Mouse (Mus musculus) erythroblast, adult 5-6 weeks (primary cell): Measurements from ENCODE around the gene Pkd1l3. TPM values are rescaled to one million over a fixed set of nuclear protein-coding genes. Genes with fewer than 3 reads are reported as not detected.
A peak's percentile ranks its signal among the peaks of the same experiment; 100 is the strongest.

Source experiments
- ATAC-seq: replicated peaks from 2 replicates; pipeline ENCODE4 v1.8.0; 2016; ENCODE audit warnings: moderate number of reproducible peaks, mild to moderate bottlenecking, moderate TSS enrichment, inconsistent platforms; ENCODE audit not compliant: poor library complexity, low FRiP score, severe bottlenecking
- total RNA-seq, 2 experiments: library from RNA; stranded (forward) in 1 of 2; stranded (reverse) in 1 of 2; fragments of 150-400 nt in 1 of 2; fragments of 200-764, 138-1000 nt in 1 of 2; gene quantifications; 2 replicates each; pipeline versions ENCODE4 v1.2.3 to v1.2.4; 2015 to 2017; ENCODE audit warnings: low replicate concordance in 2 of 2

The Pkd1l3 gene
- total RNA-seq (2015; ENCODE audit: low replicate concordance) (0.38 TPM in 1 of 2 replicates, not detected in the other), total RNA-seq (2017; ENCODE audit: low replicate concordance) (not detected in 2 replicates)

GRCm38 (mm10) chr8:109614243-109615210, at the start of gene Pkd1l3:
Gene Pkd1l3, plus strand, starts transcription at chr8:109614517.
- ATAC-seq = peak; percentile 55; the same call in 1 of the 2 replicates

- ATAC-seq = no peak
Measured at GRCm38 (mm10) chr8:109564766-109565165, 49.6 kb upstream of the Pkd1l3 start.

- ATAC-seq = peak; percentile 95
Measured at GRCm38 (mm10) chr8:109565498-109566333, 48.6 kb upstream of the Pkd1l3 start, which contains the start of the genes Dhx38 and Txnl4b. Gene Dhx38, minus strand, starts transcription at chr8:109565861. Gene Txnl4b, plus strand, starts transcription at chr8:109565892.

- ATAC-seq = no peak
Measured at GRCm38 (mm10) chr8:109571139-109571538, 43.2 kb upstream of the Pkd1l3 start.

- no peak for ATAC-seq
Measured at GRCm38 (mm10) chr8:109576311-109576710, 38.0 kb upstream of the Pkd1l3 start.

- no peak for ATAC-seq
Measured at GRCm38 (mm10) chr8:109578900-109579301, 35.4 kb upstream of the Pkd1l3 start, which contains the start of gene Hp. Gene Hp, minus strand, starts transcription at chr8:109579172.

GRCm38 (mm10) chr8:109584293-109584692, 30.0 kb upstream of the Pkd1l3 start:
- ATAC-seq = no peak

GRCm38 (mm10) chr8:109584830-109585229, 29.5 kb upstream of the Pkd1l3 start:
- no peak for ATAC-seq

- ATAC-seq = no peak
Measured at GRCm38 (mm10) chr8:109585652-109586051, 28.7 kb upstream of the Pkd1l3 start.

GRCm38 (mm10) chr8:109586972-109587504, 27.3 kb upstream of the Pkd1l3 start:
- ATAC-seq = no peak

- ATAC-seq = no peak
Measured at GRCm38 (mm10) chr8:109590901-109591300, 23.4 kb upstream of the Pkd1l3 start.

GRCm38 (mm10) chr8:109591367-109591766, 22.9 kb upstream of the Pkd1l3 start:
- ATAC-seq = peak; percentile 74

- peak; percentile 64 for ATAC-seq
Measured at GRCm38 (mm10) chr8:109592164-109592563, 22.2 kb upstream of the Pkd1l3 start.

- ATAC-seq = 0 out of 2 replicates have a peak, but pooled peaks have one; percentile 30
Measured at GRCm38 (mm10) chr8:109593117-109593788, 21.1 kb upstream of the Pkd1l3 start.

- ATAC-seq = peak; percentile 56
Measured at GRCm38 (mm10) chr8:109595854-109596253, 18.5 kb upstream of the Pkd1l3 start.

GRCm38 (mm10) chr8:109606725-109607124, 7.6 kb upstream of the Pkd1l3 start:
- no peak for ATAC-seq

GRCm38 (mm10) chr8:109607650-109608049, 6.7 kb upstream of the Pkd1l3 start:
- ATAC-seq = no peak

- ATAC-seq = peak; percentile 98
Measured at GRCm38 (mm10) chr8:109608271-109609152, 5.8 kb upstream of the Pkd1l3 start, which contains the start of gene Dhodh. Gene Dhodh, minus strand, starts transcription at chr8:109608673.
